Mouse (Mus musculus): Measurements from ENCODE around the gene Rpl13a.

The Rpl13a gene

DNA sequence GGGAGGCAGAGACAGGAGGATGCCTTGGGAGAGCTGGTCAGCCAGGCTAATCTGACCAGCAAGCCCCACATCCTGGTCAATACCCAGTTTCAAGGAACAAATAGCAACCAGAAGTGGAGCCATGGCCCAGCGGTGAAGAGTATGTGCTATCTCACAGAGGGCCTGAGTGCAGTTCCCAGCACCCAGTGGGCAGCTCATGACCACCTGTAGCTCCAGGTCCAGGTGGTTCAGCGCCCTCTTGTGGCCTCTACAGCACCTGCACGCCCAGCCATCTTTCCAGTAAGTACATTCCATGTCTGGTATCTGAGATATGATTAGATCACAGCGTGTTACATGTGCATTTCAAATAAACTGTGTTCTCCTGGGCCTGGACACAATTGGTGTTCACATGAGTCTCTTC is 42.5 kb downstream of the Rpl13a start:
- no peak for DNase-seq

DNA sequence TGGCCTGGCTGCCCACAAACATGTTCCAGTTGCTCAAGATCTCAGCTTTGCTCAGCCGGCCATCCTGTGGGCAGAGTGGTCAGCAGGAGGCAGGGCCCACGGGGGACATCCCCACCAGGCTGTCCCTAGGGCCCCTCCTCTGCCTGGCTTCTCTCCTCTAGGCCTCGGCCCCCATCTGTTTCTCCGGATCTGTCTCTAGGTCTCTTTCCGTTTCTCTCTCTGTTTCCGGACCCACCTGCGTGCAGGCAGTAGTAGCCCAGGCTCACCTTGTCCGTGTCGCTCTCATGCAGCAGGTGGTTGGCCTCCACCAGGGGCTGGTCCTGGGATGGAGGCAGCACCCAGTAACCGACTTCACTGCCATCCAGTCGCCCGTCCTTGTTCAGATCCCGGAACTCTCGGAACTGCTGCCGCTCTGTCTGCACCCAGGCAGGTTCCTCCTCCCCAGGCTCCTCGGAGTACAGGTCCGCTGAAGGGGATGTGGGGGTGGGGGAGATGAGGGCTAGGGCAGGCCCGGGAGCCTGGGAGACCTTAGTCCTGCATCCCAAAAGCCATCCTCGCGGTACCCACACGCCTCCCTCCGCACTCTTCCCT is 45.2 kb downstream of the Rpl13a start:
- no peak for DNase-seq

DNA sequence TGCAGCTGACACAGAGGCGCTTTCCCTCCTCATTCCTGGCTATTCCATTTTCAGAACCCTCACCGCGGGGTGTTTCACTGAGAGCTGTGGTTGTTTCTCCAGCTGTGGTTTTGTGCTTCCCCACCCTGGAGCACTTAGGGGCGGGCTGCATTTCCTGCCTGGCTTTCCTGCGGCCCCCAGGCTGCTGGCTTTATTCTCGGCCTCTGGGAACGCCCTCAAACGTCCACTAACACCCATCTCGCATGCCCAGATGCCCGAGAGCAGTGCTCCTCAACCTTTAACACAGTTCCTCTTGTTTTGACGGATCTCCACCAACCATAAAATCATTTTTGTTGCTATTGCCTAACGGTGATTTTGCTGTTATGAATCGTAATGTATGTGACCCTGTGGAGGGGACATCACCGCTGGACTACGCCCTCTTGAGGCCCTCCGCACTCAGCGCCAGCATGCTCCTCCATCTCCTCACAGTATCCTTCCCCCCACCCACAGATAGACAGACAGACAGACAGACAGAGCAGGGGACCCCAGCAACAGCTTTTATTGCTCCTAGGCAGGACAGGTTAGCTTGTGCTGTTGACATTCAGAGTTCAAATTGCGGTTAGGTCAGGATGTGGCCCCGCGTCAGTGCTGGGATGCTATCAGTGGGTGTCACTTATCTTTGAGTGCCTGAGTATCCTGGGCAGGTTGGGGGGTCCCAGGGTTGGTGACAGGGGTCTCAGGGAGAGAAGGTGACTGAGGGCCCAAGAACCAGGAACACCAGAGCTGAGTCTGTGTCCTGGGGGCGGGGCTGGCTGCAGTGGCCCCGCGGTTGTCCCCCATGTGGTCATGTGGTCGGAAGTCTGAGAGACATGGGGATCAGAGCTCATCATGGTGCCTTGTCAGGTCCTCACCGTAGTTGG is 45.9 kb downstream of the Rpl13a start:
- no peak for DNase-seq

DNA sequence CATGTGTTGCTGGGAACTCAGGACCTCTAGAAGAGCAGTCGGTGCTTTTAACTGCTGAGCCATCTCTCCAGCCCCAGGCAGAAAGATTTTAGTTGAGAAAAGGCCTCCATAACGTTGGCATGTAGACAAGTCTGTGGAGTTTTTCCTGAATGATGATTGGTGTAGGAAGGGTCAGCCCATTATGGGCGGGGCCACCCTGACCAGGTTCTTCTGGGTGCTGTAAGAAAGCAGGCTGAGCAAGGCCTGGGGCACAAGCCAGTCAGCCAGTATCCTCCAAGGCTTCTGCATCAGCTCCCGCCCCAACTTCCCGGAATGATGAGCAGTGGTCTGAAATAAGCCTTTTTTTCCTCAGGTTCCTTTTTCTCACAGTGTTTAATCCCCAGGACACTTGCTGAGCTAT is 47.5 kb downstream of the Rpl13a start:
- no peak for DNase-seq

DNA sequence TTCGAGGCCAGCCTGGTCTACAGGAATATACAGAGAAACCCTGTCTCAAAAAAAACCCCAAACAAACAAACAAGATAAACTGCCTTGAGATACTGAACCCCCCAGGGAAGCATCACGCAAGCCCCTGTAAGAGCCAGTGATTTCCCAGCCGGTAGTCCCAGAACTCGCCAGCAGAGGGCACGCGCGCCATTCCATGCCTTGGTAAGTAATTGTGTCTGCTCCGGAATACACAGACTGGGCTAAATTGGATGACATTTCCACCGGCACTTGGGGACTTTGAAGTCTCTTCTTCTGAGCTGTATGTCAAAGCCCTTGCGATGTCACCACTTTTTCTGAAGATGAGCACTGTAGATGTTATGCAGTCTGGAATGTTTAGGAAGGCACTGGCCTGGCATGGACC is 48.7 kb downstream of the Rpl13a start:
- DNase-seq, result peak; percentile 89

DNA sequence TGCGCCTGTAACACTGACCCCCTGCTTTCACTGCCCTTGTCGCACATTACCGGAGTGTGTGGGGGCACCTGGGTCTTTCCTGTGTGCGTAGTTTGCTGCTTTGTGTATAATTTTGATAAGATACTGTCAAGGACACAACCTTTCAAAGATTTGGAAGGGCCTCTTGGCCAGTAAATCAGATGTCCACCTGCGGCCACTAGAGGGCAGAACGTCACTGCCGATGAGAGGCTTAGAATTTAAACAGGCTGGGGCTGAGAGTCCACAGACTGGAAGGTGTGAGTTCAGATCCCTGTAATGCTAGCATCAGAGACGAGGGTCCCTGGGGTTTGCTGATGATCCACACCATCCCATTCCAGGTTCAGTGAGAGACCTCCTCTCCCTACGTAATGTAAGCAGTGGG is 50.0 kb downstream of the Rpl13a start:
- peak; percentile 62 for DNase-seq

DNA sequence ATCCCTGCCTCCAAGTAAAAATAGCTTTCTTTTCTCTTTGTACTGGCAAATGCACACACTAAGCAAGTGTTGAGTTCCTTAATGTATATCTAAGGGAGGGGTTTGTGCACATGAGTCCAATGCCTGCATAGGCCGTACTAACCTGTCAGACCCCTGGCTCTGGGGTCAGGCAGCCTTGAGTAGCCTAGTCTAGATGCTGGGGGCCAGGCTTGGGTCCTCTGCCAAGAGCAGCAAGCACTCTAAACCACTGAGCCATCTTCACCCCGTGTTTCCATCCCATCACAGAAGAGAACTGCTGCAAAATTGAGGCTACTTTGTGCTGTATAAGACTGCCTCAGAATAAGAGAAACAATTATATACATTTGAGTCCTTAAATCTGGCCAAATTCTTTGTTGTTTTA is 50.7 kb downstream of the Rpl13a start:
- no peak for DNase-seq

DNA sequence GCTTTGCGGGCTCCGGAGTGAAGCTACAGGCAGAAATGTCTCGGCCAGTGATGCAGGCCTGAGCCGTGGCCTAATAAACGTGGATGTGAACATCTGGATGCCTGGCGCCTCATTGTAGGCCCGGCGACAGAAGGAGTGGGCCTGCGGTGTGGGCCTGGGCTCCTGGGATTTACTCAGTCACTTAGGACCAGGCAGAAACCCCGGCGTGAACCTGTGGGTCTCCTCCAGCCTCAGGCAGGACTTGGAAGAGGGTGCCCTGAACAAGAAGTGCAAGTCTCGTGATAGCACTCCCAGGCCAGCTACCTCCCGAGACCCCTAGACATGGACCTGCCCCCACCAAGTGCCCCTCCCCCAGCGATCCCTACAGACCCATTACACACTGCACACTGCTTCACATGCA is 51.2 kb downstream of the Rpl13a start:
- no peak for DNase-seq

DNA sequence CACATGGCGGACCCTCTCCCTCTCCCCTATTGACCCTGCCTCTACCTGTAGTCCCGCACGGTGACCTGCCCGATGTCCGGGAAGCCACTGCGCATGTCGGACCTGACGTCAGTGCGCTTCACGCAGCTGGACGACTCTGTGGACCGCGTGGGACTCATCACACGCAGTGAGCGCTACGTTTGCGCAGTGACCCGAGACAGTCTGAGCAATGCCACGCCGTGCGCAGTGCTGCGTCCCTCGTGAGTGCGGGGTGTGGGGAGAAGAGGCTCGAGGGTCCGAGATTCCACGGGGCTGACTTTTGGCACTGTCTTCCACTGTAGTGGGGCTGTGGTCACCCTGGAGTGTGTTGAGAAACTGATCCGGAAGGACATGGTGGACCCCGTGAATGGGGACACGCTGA is 52.1 kb downstream of the Rpl13a start:
- no peak for DNase-seq

All from cerebellum, adult 8-10 months (tissue).